Mouse (Mus musculus) stomach, embryonic 15.5 days (tissue): ENCODE data around the gene Tekt5. TPM values are rescaled to one million over a fixed set of nuclear protein-coding genes. Genes with fewer than 3 reads are reported as not detected.

Experiments used
- ATAC-seq: fragments of 200-750 bp; cut with Nextera tagmentation; 2 replicates; pipeline ENCODE4 v1.8.0; 2017; ENCODE audit warnings: low read depth, moderate number of reproducible peaks, moderate TSS enrichment; ENCODE audit not compliant: insufficient read depth, low FRiP score
- H3K27ac ChIP-seq: fragments of 300-500 bp; sonication (generic); 2 replicates; pipeline ENCODE4 v1.5.1; 2015; ENCODE audit warnings: mild to moderate bottlenecking, inconsistent platforms
- H3K27me3 ChIP-seq: fragments of 300-500 bp; sonication (generic); replicated peaks from 2 replicates; pipeline ENCODE4 v1.6.1; 2015; ENCODE audit warnings: inconsistent platforms
- H3K36me3 ChIP-seq: fragments of 300-500 bp; sonication (generic); 2 replicates; pipeline ENCODE4 v1.6.1; 2015; ENCODE audit warnings: inconsistent platforms
- H3K4me1 ChIP-seq: fragments of 300-500 bp; sonication (generic); 2 replicates; pipeline ENCODE4 v1.6.1; 2015; ENCODE audit warnings: inconsistent platforms
- H3K4me2 ChIP-seq: fragments of 300-500 bp; sonication (generic); 2 replicates; pipeline ENCODE4 v1.6.1; 2015; ENCODE audit warnings: mild to moderate bottlenecking, inconsistent platforms
- H3K4me3 ChIP-seq: fragments of 300-500 bp; sonication (generic); replicated peaks from 2 replicates; pipeline ENCODE4 v1.5.1; 2015; ENCODE audit warnings: inconsistent platforms
- H3K9ac ChIP-seq: fragments of 300-500 bp; sonication (generic); 2 replicates; pipeline ENCODE4 v1.6.1; 2015; ENCODE audit warnings: inconsistent platforms
- H3K9me3 ChIP-seq: fragments of 300-500 bp; sonication (generic); 2 replicates; pipeline ENCODE4 v1.6.1; 2016; ENCODE audit warnings: inconsistent platforms
- WGBS: fragments of 180-500 bp; shearing (Covaris S2); methylation state at CpG from one replicate; pipeline ENCODE4 v1.1.7; 2015; 5-methylcytosine and 5-hydroxymethylcytosine counted together
- polyA plus RNA-seq: library from polyadenylated mRNA; unstranded; fragments of >200 nt; fragmentation: Nextera tagmentation; extraction: Ambion mirVana; gene quantifications from 2 replicates; pipeline ENCODE4 v1.2.1, GENCODE M21; 2015

The Tekt5 gene
- polyA plus RNA-seq, 1 experiment from 2014 or later: 0.98 TPM

DNA sequence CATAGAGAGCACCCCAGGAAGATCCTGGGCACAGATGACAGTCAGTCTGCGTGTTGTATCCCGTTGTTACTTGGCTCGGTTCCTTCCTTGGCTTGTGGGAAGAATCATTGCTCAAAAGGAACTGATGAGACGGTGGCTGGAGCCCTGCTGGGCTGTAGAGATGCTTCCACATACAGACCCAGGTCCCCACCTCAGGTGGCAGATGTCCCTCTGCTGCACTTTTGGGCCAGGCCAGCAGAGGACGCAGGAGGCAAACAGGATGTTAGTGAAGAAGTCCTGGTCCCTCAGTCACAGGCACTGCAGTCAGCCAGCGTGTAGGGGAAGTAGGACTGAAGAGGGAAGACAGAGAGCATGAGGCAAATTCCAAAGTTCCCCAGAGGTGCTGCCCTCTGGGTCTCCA, 20.7 kb upstream of the Tekt5 start:
- 79% methylated on average over 6 of the region's 6 CpGs for WGBS
- Histone ChIP-seq H3K27ac (no peak overlapping the region), H3K9ac (no peak overlapping the region), H3K9me3 (no peaks in the 10 kb centered on the region), H3K27me3 (no peaks in the 10 kb centered on the region), H3K4me3 (no peak overlapping the region), H3K36me3 (peaks cover 31% of the 10 kb centered on the region), H3K4me2 (no peak overlapping the region), H3K4me1 (peaks cover 12% of the 10 kb centered on the region; the same call in 1 of the 2 replicates)
- no peak for ATAC-seq

DNA sequence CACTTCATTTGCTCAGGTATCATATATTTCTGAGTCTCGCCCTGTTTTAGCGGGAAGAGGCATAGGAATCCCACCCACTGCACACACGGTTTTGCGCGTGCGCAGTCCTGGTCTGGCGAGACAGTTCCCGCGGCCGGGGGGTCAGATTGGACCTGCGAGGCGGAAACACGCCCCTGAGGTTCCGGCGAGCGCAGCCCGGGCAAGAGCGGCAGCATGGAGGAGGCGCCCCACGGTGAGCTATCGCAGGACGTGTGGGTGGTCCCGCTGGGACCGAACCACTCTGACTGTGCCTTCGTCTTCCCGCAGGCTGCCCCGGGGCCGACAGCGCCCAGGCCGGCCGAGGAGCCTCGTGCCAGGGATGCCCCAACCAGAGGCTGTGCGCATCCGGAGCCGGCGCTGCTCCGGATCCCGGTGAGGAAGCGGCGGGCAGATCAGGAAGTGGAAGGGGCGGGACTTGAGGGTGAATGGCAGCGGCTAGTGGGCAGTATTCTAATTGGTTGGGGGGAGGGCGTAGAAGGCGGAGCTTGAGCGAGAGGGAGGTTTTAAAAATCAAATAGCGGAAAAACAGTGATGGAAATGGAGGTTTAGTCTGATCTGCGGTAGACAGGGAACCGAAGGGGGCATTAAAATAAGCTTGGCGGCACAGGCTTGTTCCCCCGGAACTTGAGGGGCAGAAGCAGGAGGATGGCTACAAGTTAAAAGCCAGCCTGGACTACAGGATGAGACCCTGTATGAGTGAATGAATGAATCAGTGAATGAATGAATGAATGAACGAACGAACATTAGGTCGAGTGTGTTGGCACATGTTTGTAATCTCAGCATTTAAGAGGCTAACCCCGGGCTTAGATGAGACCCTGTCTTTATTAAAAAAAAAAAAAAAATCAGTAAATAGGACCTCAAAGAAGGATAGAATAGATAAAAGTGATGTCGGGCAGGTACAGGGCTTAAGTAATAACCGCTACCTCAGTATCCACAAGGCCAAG, 16.8 kb upstream of the Tekt5 start, which contains the start of gene Nubp1:
Gene Nubp1 (plus strand): TSS at position 185 of the 983 bp plus-strand sequence.
- Histone ChIP-seq H3K27ac (peak within 1 kb of the TSS; percentile 95), H3K4me1 (peaks cover 13% of the 10 kb centered on the region; the same call in 1 of the 2 replicates), H3K36me3 (peaks cover 15% of the 10 kb centered on the region), H3K27me3 (no peaks in the 10 kb centered on the region), H3K4me2 (peak within 1 kb of the TSS; percentile 77), H3K4me3 (peak within 1 kb of the TSS; percentile 91), H3K9me3 (no peaks in the 10 kb centered on the region), H3K9ac (peak within 1 kb of the TSS; percentile 73)
- peak; percentile 97 for ATAC-seq
- 2% methylated on average over 56 of the region's 56 CpGs for WGBS

DNA sequence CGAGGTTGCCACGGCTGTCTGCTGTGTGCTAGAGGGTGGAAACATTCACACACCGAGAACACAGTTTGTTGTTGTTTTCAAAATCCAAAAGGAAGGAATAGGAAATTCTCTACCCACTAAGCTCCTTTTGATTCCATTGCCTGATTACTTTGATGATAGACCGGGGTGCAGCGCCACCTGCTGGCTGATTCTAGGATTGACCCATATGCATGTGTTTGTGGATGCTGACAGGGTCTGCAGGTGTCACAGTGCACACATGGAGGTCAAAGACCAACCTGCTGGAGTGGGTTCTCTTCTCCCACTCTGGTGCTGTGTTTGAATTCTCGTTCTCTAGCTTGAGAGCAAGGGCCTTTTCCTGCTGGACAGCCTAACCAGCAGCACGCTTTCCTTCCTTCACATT, 3.9 kb upstream of the Tekt5 start:
- H3K36me3 ChIP-seq: no peaks in the 10 kb centered on the region
- no peak overlapping the region for H3K27ac ChIP-seq
- no peak for ATAC-seq
- H3K4me3 ChIP-seq: no peak overlapping the region
- H3K4me1 ChIP-seq: peaks cover 6% of the 10 kb centered on the region
- no peaks in the 10 kb centered on the region for H3K27me3 ChIP-seq
- WGBS: 27% methylated on average over 7 of the region's 7 CpGs
- no peak overlapping the region for H3K4me2 ChIP-seq
- no peaks in the 10 kb centered on the region for H3K9me3 ChIP-seq
- H3K9ac ChIP-seq: no peak overlapping the region

DNA sequence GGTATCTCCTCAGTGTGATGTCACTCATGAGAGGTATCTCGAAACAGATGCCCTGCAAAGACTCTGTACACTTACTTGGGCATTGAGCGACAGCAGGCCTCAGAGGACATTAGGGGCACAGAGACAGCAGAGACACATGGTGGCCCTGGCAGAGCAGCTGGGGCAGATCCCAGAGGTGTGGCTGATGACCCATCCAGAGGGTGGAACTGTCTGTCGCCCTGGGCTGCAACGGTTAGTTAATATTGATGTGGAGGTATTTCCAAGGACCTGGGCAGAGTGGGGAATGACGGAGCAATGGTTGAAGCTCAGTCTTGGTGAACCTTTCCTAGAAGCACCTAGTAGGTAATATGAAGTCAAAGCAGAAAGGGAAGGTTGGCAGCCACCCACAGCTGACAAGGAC, 3.5 kb upstream of the Tekt5 start:
- no peak overlapping the region for H3K9ac ChIP-seq
- H3K4me2 ChIP-seq: no peak overlapping the region
- no peak overlapping the region for H3K4me3 ChIP-seq
- H3K9me3 ChIP-seq: no peaks in the 10 kb centered on the region
- peaks cover 6% of the 10 kb centered on the region for H3K4me1 ChIP-seq
- WGBS: 72% methylated on average over 5 of the region's 5 CpGs
- 0 out of 2 replicates have a peak, but pooled peaks have one; percentile 35 for ATAC-seq
- H3K27me3 ChIP-seq: no peaks in the 10 kb centered on the region
- no peak overlapping the region for H3K27ac ChIP-seq
- no peaks in the 10 kb centered on the region for H3K36me3 ChIP-seq

DNA sequence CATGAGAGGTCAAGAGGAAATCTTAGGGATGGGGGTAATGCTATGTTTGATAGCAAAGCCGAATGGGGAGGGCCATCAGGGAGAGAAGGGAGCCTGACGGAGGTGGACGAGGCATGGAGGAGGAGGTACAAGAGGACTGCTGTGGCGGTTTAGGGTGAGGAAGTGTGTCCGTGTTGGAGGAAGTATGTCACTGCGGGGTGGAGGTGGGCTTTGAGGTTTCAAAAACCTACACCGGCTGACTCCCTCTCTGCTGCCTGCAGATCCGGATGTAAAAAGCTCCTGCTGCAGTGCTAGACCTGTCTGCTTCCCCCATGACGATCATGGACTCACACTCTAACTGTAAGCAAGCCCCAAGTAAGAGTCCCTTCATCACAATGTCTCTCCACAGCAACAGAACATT, 2.7 kb downstream of the Tekt5 start:
- Histone ChIP-seq H3K4me1 (peaks cover 11% of the 10 kb centered on the region), H3K36me3 (no peaks in the 10 kb centered on the region), H3K4me3 (no peak overlapping the region), H3K4me2 (no peak overlapping the region), H3K9ac (no peak overlapping the region), H3K27me3 (no peaks in the 10 kb centered on the region), H3K27ac (no peak overlapping the region), H3K9me3 (no peaks in the 10 kb centered on the region)
- 84% methylated on average over 9 of the region's 9 CpGs for WGBS
- ATAC-seq: no peak

DNA sequence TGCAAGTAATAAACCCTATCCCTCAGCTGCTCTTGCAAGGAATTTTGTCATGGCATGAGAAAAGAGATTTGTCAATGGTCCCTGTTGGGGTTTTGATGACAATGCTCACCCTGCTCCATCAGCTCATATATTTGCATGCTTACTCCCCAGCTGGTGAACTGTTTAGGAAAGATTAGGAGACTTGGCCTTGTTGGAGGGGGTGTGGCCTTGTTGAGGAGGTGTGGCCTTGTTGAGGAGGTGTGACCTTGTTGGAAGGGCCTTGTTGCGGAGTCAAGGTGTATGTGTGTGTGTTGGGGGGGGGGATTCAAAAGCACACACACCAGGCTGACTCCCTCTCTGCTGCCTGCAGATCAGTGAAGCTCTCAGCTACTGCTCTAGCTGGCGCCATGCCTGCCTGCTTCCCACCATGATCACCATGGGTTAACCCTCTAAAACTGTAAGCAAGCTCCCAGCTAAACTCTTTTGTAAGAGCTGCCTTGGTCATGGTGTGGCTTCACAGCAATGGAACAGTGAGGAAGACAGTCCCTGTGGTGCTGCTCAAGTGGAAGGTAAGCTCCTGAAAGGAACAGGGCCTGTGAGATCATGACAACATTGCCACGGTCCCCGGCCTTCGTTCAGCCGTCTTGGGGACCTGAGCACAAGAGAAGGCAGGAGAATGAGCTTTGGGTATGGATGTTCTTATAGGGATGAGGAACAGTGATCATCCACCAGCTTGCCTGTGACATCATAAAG, 6.5 kb downstream of the Tekt5 start:
- H3K4me3 ChIP-seq: no peak overlapping the region
- 0 out of 2 replicates have a peak, but pooled peaks cover 10% of the 10 kb centered on the region for H3K4me1 ChIP-seq
- H3K27ac ChIP-seq: no peak overlapping the region
- 92% methylated on average over 6 of the region's 6 CpGs for WGBS
- no peaks in the 10 kb centered on the region for H3K27me3 ChIP-seq
- no peak for ATAC-seq
- no peaks in the 10 kb centered on the region for H3K9me3 ChIP-seq
- H3K9ac ChIP-seq: no peak overlapping the region
- no peak overlapping the region for H3K4me2 ChIP-seq
- no peaks in the 10 kb centered on the region for H3K36me3 ChIP-seq

DNA sequence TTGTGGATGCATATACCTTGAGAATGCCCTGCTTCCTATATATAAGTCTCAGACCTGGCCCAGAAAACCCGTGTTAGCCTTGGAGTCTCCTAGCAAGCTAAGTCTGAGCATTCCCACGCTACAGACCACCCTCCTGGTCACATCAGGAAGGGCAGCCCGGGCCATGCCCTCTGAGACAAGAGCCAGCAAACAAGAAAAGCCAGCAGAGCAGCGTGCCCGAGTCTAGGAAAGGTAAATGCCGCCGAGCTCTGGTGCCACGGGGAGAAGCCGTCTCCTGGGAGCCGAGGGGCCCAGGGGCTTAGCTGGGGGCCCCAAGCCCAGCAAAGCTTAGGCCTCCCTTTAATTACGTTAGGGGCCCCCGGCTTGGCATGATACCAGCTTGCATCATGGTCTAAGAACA, 10.0 kb downstream of the Tekt5 start:
- no peaks in the 10 kb centered on the region for H3K36me3 ChIP-seq
- 75% methylated on average over 12 of the region's 12 CpGs for WGBS
- H3K27me3 ChIP-seq: no peaks in the 10 kb centered on the region; the same call in 1 of the 2 replicates
- no peak overlapping the region for H3K9ac ChIP-seq
- H3K9me3 ChIP-seq: no peaks in the 10 kb centered on the region
- ATAC-seq: no peak
- H3K4me3 ChIP-seq: no peak overlapping the region
- no peak overlapping the region for H3K4me2 ChIP-seq
- H3K4me1 ChIP-seq: 0 out of 2 replicates have a peak, but pooled peaks cover 5% of the 10 kb centered on the region
- peak overlapping the region; percentile 46 for H3K27ac ChIP-seq

DNA sequence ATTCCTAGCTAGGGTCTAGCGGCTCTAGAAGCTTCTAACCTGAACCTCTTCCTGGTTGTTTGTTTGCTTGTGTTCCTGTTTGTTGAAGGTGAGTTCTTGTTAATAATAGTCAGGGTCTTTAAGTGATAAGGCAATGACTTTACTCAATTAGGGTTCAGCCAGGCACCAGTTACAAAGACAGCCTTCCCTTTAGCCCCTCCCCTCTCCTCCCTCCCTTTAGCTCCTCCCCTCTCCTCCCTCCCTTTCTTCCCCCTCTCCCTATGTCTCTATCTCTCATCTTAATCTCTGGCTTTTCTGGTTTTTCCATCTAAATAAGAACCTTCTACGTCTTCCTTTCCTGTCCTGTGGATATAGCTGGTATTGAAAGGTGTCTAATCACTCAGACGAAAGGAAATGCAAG, 10.7 kb downstream of the Tekt5 start:
- Histone ChIP-seq H3K27me3 (no peaks in the 10 kb centered on the region; the same call in 1 of the 2 replicates), H3K27ac (peak overlapping the region; percentile 46), H3K4me3 (no peak overlapping the region; the same call in 1 of the 2 replicates), H3K4me2 (peak overlapping the region; percentile 50), H3K9ac (no peak overlapping the region), H3K9me3 (no peaks in the 10 kb centered on the region), H3K36me3 (no peaks in the 10 kb centered on the region), H3K4me1 (0 out of 2 replicates have a peak, but pooled peaks cover 5% of the 10 kb centered on the region)
- 55% methylated on average over 3 of the region's 3 CpGs for WGBS
- peak; percentile 57; the same call in 1 of the 2 replicates for ATAC-seq

DNA sequence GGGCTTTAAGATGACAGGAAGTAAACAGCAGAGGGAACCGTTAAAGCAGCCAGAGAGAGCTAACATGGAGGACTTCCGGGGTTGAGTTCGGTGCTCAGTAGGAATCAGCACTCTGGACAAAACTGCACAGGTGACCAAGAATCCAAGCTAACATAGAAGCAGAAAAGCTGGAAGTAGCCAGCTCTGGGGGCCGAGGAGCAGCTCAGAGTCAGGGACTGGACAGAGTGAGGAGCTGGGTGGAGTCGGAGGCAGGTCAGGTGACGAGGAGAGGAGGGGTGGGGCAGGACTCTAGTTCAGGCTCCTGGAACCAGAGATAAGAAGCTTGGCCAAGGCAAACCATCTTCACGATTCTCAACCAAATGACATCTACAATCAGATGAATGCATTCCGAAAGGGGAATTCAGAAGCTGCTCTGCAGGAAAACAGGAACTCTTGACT, 11.2 kb downstream of the Tekt5 start:
- Histone ChIP-seq H3K4me1 (0 out of 2 replicates have a peak, but pooled peaks cover 5% of the 10 kb centered on the region), H3K27me3 (no peaks in the 10 kb centered on the region; the same call in 1 of the 2 replicates), H3K9ac (no peak overlapping the region), H3K36me3 (no peaks in the 10 kb centered on the region), H3K4me2 (peak overlapping the region; percentile 50), H3K9me3 (no peaks in the 10 kb centered on the region), H3K4me3 (peak overlapping the region; percentile 26), H3K27ac (peak overlapping the region; percentile 21; the same call in 1 of the 2 replicates)
- WGBS: 20% methylated on average over 8 of the region's 8 CpGs
- ATAC-seq: peak; percentile 94

DNA sequence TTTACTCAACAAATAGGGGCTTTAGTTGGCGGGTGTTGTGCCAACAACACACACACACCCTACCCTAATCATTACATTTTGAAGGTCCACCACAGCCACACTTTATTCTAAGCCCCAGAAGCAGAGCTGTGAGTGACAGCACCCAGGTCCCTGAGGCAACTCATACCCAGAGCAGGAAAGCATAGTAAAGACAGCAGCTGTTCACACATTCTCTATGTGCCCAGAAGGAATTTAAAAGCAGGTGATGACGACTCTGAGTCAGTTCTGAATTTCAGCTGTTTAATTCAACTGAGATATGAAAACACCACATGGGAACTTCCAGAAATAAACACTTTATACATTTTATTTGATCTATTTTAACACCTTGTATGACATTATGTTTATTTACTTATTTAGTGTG, 15.8 kb downstream of the Tekt5 start:
- Histone ChIP-seq H3K9me3 (no peaks in the 10 kb centered on the region), H3K4me2 (no peak overlapping the region), H3K27me3 (no peaks in the 10 kb centered on the region; the same call in 1 of the 2 replicates), H3K4me1 (peaks cover 6% of the 10 kb centered on the region), H3K4me3 (no peak overlapping the region), H3K36me3 (no peaks in the 10 kb centered on the region), H3K9ac (no peak overlapping the region), H3K27ac (no peak overlapping the region)
- ATAC-seq: no peak
- 45% methylated on average over 2 of the region's 2 CpGs for WGBS

DNA sequence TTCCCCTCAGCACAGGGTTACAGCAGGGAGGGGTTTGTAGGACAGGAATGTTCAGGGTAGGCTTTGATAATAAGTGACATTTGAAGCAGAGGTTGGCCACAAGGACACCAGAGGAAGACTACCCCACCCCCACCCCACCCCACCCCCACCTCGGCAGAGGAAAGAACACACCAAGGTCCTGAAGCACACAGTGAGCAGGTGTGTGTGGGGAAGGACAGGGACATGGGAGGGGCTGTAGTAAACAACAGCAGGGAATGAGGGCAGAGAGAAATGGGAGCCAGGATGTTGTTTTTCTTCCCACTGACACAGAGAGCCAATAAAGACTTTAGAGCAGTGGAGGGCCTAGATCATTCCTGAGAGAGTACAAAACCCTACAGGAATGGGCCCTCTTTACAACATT, 18.0 kb downstream of the Tekt5 start:
- Histone ChIP-seq H3K36me3 (no peaks in the 10 kb centered on the region), H3K27ac (no peak overlapping the region), H3K9ac (no peak overlapping the region), H3K9me3 (no peaks in the 10 kb centered on the region), H3K27me3 (no peaks in the 10 kb centered on the region; the same call in 1 of the 2 replicates), H3K4me3 (no peak overlapping the region), H3K4me1 (peaks cover 5% of the 10 kb centered on the region), H3K4me2 (no peak overlapping the region)
- no peak for ATAC-seq
- WGBS: 38% methylated on average over 1 of the region's 1 CpGs
